Mouse (Mus musculus): ENCODE results near the gene Car5b. TPM values are rescaled to one million over a fixed set of nuclear protein-coding genes. Genes with fewer than 3 reads are reported as not detected.

Car5b gene
- 1 to 10 TPM; 2.2 to 3.0 TPM for total RNA-seq (2021)
- long read RNA-seq, experiment 1: 0 reads
- long read RNA-seq, experiment 2: 0 reads

DNA sequence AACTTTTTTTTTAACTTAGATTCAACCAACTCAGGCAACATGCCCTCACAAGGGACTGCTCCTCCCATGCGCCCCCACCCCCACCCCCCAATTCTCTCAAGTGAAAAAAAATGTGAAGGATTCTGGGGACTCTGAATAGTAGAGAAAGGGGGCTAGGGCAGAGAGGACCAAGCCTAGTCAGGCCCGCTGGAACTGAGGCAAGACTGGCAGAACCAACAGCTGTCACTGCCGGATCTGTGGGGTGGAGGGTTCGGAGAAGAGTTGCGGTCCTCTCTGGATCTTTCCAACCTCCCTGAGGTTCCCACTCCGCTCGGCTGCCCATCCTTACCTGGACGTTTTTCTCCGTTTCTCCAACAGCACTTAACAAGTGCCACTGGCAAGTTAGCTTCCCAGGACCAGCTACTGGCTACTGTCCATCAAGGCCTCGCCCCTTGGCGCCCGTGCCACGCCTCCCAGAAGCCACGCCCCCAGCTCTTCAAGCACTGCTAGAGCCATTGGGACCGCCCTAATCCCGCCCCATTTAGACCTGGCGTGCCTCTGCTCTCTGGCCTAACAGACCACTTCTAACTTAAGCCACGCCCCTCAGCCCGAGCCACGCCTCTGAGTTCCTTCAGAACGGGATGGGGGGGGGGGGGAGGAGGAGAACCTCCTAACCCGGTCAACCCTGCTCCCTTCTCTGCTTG lies at the start of gene Car5b:
Gene Car5b (minus strand): TSS at position 391 of the 683 bp plus-strand sequence.
- H3K27ac ChIP-seq: no peak within 1 kb of the TSS
- peak; percentile 45 to 46 for DNase-seq (ENCODE audit: extremely low spot score in 1 of 2, low spot score in 2 of 2)
- intact Hi-C loops (cut with DNase I): no loop called here
- peak within 1 kb of the TSS; percentile 13; the same call in 1 of the 2 replicates for H3K4me3 ChIP-seq
- no peak for TF ChIP-seq CTCF (IDR thresholded peaks at IDR 0.05)

GRCm38 (mm10) chrX:164076040-164076775 lies 48.4 kb upstream of the Car5b start, which contains the start of gene Siah1b:
Gene Siah1b (minus strand): TSS chrX:164076493.
- peak; percentile 85 to 89 for DNase-seq (ENCODE audit: extremely low spot score in 1 of 2, low spot score in 2 of 2)
- peak within 1 kb of the TSS; percentile 56 for H3K4me3 ChIP-seq
- intact Hi-C loops (cut with DNase I): loop anchor here (1.0 kb wide), 1 partner anchor 343 kb away; the partner anchor contains the start of gene Piga
- H3K27ac ChIP-seq: peak within 1 kb of the TSS; percentile 99
- no peak for TF ChIP-seq CTCF (IDR thresholded peaks at IDR 0.05)

DNA sequence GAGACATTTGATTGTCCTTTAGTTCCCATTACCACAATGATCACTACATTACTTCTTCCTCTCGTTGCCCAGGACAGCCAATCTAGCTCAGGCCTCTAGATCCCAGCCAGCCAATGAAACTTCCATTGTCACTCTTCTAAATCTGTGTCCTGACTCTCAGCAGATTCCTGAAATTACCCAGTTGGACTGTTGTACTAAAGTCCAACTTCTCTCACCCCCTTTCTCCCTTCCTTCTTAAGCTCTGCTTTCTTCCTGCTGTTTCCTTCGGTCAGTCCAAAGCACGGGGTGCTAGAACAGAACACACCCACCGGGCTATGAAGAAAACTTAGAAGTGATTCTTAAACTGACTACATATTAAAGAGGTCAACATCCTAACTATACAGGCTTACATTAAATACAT lies 41.2 kb upstream of the Car5b start:
- no peak overlapping the region for H3K27ac ChIP-seq
- intact Hi-C loops (cut with DNase I): loop anchor here (5.0 to 10.0 kb wide), 2 partner anchors 112 to 1154 kb away; partner anchors contain the start of gene Zrsr2
- TF ChIP-seq CTCF (IDR thresholded peaks at IDR 0.05): no peak
- H3K4me3 ChIP-seq: no peak overlapping the region
- no peak for DNase-seq (ENCODE audit: extremely low spot score in 1 of 2, low spot score in 2 of 2)

GRCm38 (mm10) chrX:164066185-164066584 lies 38.4 kb upstream of the Car5b start:
- H3K4me3 ChIP-seq: no peak overlapping the region
- peak; percentile 38 to 60 for DNase-seq (ENCODE audit: extremely low spot score in 1 of 2, low spot score in 2 of 2)
- peak; percentile 83 for TF ChIP-seq CTCF (IDR thresholded peaks at IDR 0.05)
- H3K27ac ChIP-seq: no peak overlapping the region
- intact Hi-C loops (cut with DNase I): loop anchor here (5.0 to 10.0 kb wide), 2 partner anchors 109 to 1151 kb away; partner anchors contain the start of gene Zrsr2

- Histone ChIP-seq H3K27ac (no peak overlapping the region), H3K4me3 (no peak overlapping the region)
- intact Hi-C loops (cut with DNase I): no loop called here
- no peak for TF ChIP-seq CTCF (IDR thresholded peaks at IDR 0.05)
- no peak for DNase-seq (ENCODE audit: extremely low spot score in 1 of 2, low spot score in 2 of 2)
These were observed 31.3 kb upstream of the Car5b start for GRCm38 (mm10) chrX:164059070-164059469.

DNA sequence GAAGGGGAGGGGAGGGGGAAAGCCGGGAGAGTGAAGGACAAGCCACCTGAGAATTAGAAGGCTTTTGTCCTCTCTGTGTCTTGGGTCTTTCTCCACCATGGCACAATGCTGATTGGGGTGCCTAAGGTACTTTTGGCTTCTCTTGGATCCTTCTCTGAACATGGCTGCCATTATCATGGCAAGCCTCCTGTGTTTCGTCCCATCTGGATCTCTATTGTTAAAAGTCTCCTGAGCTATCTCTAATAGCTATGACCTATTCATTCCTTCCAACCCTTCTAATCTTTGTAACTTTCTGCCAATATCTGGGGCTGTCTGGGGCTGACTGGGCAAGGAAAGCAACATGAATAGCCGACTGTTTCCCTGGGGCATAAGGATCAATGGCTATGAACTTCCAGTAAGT lies 30.7 kb upstream of the Car5b start:
- Histone ChIP-seq H3K4me3 (no peak overlapping the region), H3K27ac (no peak overlapping the region)
- no peak for TF ChIP-seq CTCF (IDR thresholded peaks at IDR 0.05)
- DNase-seq (ENCODE audit: extremely low spot score in 1 of 2, low spot score in 2 of 2): no peak
- intact Hi-C loops (cut with DNase I): no loop called here

DNA sequence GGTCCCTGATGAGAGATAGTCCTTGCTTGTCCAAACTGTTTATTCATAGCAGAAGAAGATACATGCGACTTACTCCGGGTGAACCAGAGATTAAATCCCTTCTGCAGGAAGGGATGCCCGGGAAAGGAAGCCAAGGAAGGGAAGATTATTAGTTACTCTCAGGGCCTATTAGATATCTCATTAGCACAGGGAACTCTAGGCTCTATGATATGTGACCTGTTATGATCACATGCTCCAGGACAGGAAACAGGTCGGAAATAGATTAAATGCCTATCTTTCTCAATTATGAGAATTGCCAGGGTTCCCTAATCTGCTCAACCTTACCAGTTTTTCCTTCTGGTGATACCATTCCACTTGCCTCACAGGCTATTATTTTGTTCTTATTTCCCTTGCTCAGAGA lies 27.9 kb upstream of the Car5b start:
- H3K4me3 ChIP-seq: no peak overlapping the region
- H3K27ac ChIP-seq: no peak overlapping the region
- no peak for DNase-seq (ENCODE audit: extremely low spot score in 1 of 2, low spot score in 2 of 2)
- no peak for TF ChIP-seq CTCF (IDR thresholded peaks at IDR 0.05)
- intact Hi-C loops (cut with DNase I): no loop called here

- intact Hi-C loops (cut with DNase I): no loop called here
- no peak for DNase-seq (ENCODE audit: extremely low spot score in 1 of 2, low spot score in 2 of 2)
- H3K27ac ChIP-seq: no peak overlapping the region
- H3K4me3 ChIP-seq: no peak overlapping the region
- TF ChIP-seq CTCF (IDR thresholded peaks at IDR 0.05): no peak
These were observed 18.9 kb upstream of the Car5b start for GRCm38 (mm10) chrX:164046736-164047135.

DNA sequence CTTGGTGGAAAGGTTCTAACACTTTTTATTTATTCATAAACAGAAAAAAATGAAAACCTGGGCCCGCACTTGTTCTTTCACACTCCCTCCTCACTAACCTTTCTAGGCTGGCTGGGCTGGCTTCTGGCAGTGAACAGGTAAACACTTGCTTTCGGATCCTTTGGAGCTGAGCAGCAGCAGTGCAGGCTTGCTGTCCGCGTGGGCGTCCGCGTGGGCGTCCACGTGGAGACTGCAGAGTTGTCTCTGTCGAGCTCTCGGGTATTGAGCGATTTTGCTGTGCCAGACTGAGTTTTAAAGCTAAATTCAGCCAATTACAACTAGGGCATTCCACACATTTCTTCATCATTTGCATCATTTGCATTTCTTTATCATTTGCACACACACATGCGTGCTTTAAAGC lies 14.3 kb upstream of the Car5b start:
- TF ChIP-seq CTCF (IDR thresholded peaks at IDR 0.05): no peak
- Histone ChIP-seq H3K27ac (no peak overlapping the region), H3K4me3 (no peak overlapping the region)
- intact Hi-C loops (cut with DNase I): no loop called here
- DNase-seq (ENCODE audit: extremely low spot score in 1 of 2, low spot score in 2 of 2): peak; percentile 33 to 66

DNA sequence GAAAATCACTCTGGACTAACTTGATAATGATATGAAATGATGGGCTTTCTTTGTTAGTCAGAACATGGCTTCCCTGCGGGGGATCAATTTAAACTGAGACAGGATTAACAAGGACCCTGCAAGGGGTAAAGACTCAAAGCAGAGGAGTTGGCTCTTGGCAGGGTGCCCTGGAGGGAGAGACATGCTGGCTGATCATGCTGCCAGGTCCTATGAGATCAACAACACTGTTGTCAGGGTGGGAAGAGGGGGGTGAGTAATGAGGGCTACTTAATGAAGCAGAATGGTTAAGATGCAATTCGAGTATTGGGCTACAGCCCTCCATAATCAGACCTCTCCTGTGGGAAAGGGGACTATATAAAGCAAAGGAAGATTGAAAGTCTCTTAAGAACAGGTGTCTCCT lies 11.1 kb upstream of the Car5b start:
- DNase-seq (ENCODE audit: extremely low spot score in 1 of 2, low spot score in 2 of 2): no peak
- TF ChIP-seq CTCF (IDR thresholded peaks at IDR 0.05): no peak
- Histone ChIP-seq H3K4me3 (no peak overlapping the region), H3K27ac (no peak overlapping the region)
- intact Hi-C loops (cut with DNase I): no loop called here

DNA sequence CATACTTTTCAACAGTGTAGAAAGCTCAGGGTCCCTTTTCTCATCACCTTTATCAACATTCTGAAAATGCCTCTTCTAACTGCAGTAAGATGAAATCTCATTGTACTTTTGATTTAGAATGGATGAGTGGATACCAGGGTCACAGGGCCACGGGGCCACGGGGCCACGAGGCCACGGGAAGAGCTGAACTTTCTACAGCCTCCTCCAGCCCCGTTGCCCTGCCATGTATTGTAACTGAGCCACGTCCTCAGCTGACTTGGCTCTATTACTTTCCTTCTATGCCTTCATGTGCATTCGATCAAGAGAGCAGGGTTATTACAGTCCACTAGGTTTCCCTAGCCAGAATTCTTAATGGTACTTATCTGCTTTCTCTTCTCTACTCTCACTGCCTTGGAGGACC lies 8.1 kb upstream of the Car5b start:
- TF ChIP-seq CTCF (IDR thresholded peaks at IDR 0.05): no peak
- DNase-seq (ENCODE audit: extremely low spot score in 1 of 2, low spot score in 2 of 2): no peak
- intact Hi-C loops (cut with DNase I): no loop called here
- Histone ChIP-seq H3K4me3 (no peak overlapping the region), H3K27ac (no peak overlapping the region)

- intact Hi-C loops (cut with DNase I): no loop called here
- Histone ChIP-seq H3K27ac (no peak overlapping the region), H3K4me3 (no peak overlapping the region)
- DNase-seq (ENCODE audit: extremely low spot score in 1 of 2, low spot score in 2 of 2): no peak
- TF ChIP-seq CTCF (IDR thresholded peaks at IDR 0.05): no peak
These were observed 7.6 kb upstream of the Car5b start for GRCm38 (mm10) chrX:164035401-164035800.

Measured in left cerebral cortex, adult 2 months (tissue).